Mouse (Mus musculus): ENCODE data around the gene Slc25a21. TPM values are rescaled to one million over a fixed set of nuclear protein-coding genes. Genes with fewer than 3 reads are reported as not detected.

Slc25a21 gene
- polyA plus RNA-seq, 1 experiment from 2014 or later = 40.5 TPM

DNA sequence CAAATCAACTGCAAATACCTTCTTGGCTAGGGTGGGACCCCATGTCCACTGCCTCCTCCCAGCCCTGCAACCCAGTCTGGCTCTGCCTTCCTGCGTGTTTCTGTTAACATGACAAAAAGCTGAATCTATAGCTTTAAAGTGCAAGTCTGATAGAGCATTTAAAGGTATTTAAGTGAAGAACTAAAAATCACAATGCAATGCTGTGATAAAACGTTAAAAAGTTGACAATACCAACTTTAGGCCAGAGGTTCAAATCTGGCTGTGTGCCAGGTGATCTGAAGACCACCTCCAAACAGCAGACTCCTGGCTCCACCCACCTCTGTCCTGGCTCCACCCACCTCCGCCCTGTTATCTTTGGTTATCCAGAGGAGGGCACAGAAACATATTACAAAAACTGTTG lies 98.2 kb downstream of the Slc25a21 start:
- no peaks in the 10 kb centered on the region for H3K9me3 ChIP-seq (ENCODE audit: control insufficient read depth, low read length)
- peaks cover 9% of the 10 kb centered on the region for H3K4me1 ChIP-seq (replicated peaks; ENCODE audit: control insufficient read depth, insufficient read depth, low read length)
- no peak overlapping the region for H3K9ac ChIP-seq (ENCODE audit: low read depth, low read length)
- no peak overlapping the region for H3K4me3 ChIP-seq (ENCODE audit: low read depth, low read length)
- H3K27ac ChIP-seq (ENCODE audit: low read depth, low read length) = no peak overlapping the region
- WGBS = 61% methylated on average over 3 of the region's 3 CpGs
- no peaks in the 10 kb centered on the region for H3K36me3 ChIP-seq (ENCODE audit: control insufficient read depth, insufficient read depth, low read length)
- no peak for DNase-seq (ENCODE audit: low spot score)
- no peak overlapping the region for H3K4me2 ChIP-seq
- no peaks in the 10 kb centered on the region for H3K27me3 ChIP-seq (replicated peaks; ENCODE audit: control insufficient read depth, insufficient read depth, low read length)
- no peak for ATAC-seq (replicated peaks; ENCODE audit: low FRiP score)

DNA sequence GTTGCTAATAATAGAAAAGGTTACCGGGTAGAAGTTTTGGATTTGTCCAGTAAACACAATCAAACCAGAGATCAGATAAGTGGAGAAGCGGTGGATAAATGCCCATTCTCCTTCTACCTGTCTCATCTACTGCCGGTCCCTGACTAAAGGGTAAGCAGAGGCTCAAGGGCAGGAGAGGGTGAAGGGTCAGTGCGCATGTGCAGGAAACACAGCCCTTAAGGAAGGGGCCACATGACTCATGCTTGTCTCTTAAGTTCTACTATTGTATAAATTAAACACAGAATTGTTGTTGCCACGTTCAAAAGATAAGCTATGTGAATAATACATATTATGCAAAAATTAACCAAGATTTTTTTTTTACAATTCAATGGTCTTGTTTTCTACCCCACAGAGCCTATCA lies 98.9 kb downstream of the Slc25a21 start:
- 83% methylated on average over 5 of the region's 5 CpGs for WGBS
- no peak overlapping the region for H3K9ac ChIP-seq (ENCODE audit: low read depth, low read length)
- H3K9me3 ChIP-seq (ENCODE audit: control insufficient read depth, low read length) = no peaks in the 10 kb centered on the region
- ATAC-seq (replicated peaks; ENCODE audit: low FRiP score) (no peak), DNase-seq (ENCODE audit: low spot score) (no peak)
- no peak overlapping the region for H3K27ac ChIP-seq (ENCODE audit: low read depth, low read length)
- no peaks in the 10 kb centered on the region for H3K36me3 ChIP-seq (ENCODE audit: control insufficient read depth, insufficient read depth, low read length)
- peaks cover 9% of the 10 kb centered on the region for H3K4me1 ChIP-seq (replicated peaks; ENCODE audit: control insufficient read depth, insufficient read depth, low read length)
- no peak overlapping the region for H3K4me2 ChIP-seq
- no peaks in the 10 kb centered on the region for H3K27me3 ChIP-seq (replicated peaks; ENCODE audit: control insufficient read depth, insufficient read depth, low read length)
- no peak overlapping the region for H3K4me3 ChIP-seq (ENCODE audit: low read depth, low read length)

- Histone ChIP-seq H3K27ac (ENCODE audit: low read depth, low read length) (no peak overlapping the region), H3K4me2 (no peak overlapping the region), H3K9ac (ENCODE audit: low read depth, low read length) (no peak overlapping the region), H3K4me1 (replicated peaks; ENCODE audit: control insufficient read depth, insufficient read depth, low read length) (no peaks in the 10 kb centered on the region), H3K9me3 (ENCODE audit: control insufficient read depth, low read length) (no peaks in the 10 kb centered on the region), H3K4me3 (ENCODE audit: low read depth, low read length) (no peak overlapping the region), H3K36me3 (ENCODE audit: control insufficient read depth, insufficient read depth, low read length) (no peaks in the 10 kb centered on the region), H3K27me3 (replicated peaks; ENCODE audit: control insufficient read depth, insufficient read depth, low read length) (no peaks in the 10 kb centered on the region)
- ATAC-seq (replicated peaks; ENCODE audit: low FRiP score) = no peak
- 68% methylated on average over 5 of the region's 5 CpGs for WGBS
- no peak for DNase-seq (ENCODE audit: low spot score)
These were observed 104.2 kb downstream of the Slc25a21 start for GRCm38 (mm10) chr12:57093107-57093506.

GRCm38 (mm10) chr12:57084519-57084918 lies 112.8 kb downstream of the Slc25a21 start:
- H3K9me3 ChIP-seq (ENCODE audit: control insufficient read depth, low read length) = no peaks in the 10 kb centered on the region

DNA sequence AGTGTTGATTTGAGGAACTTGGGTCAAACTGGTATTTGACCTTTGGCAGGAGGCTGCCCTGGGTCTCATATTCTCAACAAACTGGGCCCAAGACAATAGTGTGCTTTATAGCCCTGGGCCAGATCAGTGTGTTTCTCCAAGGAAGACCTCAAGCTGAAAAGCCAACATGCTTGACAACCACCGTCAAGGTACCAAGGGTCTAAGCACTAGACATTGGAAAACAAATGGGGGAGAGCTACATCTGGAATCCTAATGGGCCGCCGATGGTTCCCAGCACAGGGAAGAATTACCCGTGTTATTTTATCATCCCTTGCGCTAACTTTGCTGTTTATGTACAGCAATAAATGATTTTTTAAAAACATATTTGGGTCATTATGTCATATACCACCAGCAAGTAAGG lies 113.7 kb downstream of the Slc25a21 start:
- Histone ChIP-seq H3K27me3 (replicated peaks; ENCODE audit: control insufficient read depth, insufficient read depth, low read length) (no peaks in the 10 kb centered on the region), H3K27ac (ENCODE audit: low read depth, low read length) (no peak overlapping the region), H3K9ac (ENCODE audit: low read depth, low read length) (no peak overlapping the region), H3K9me3 (ENCODE audit: control insufficient read depth, low read length) (no peaks in the 10 kb centered on the region), H3K4me3 (ENCODE audit: low read depth, low read length) (no peak overlapping the region), H3K4me1 (replicated peaks; ENCODE audit: control insufficient read depth, insufficient read depth, low read length) (no peaks in the 10 kb centered on the region), H3K36me3 (ENCODE audit: control insufficient read depth, insufficient read depth, low read length) (no peaks in the 10 kb centered on the region), H3K4me2 (no peak overlapping the region)
- ATAC-seq (replicated peaks; ENCODE audit: low FRiP score) = no peak
- DNase-seq (ENCODE audit: low spot score) = no peak
- 85% methylated on average over 5 of the region's 5 CpGs for WGBS

More at GRCm38 (mm10) chr12:57084519-57084918, 112.8 kb downstream of the Slc25a21 start:
- Histone ChIP-seq H3K4me3 (ENCODE audit: low read depth, low read length) (no peak overlapping the region), H3K9ac (ENCODE audit: low read depth, low read length) (no peak overlapping the region), H3K4me1 (replicated peaks; ENCODE audit: control insufficient read depth, insufficient read depth, low read length) (no peaks in the 10 kb centered on the region), H3K27ac (ENCODE audit: low read depth, low read length) (no peak overlapping the region), H3K27me3 (replicated peaks; ENCODE audit: control insufficient read depth, insufficient read depth, low read length) (no peaks in the 10 kb centered on the region), H3K36me3 (ENCODE audit: control insufficient read depth, insufficient read depth, low read length) (no peaks in the 10 kb centered on the region), H3K4me2 (no peak overlapping the region)
- DNase-seq (ENCODE audit: low spot score) = no peak
- no peak for ATAC-seq (replicated peaks; ENCODE audit: low FRiP score)
- WGBS = 72% methylated on average over 3 of the region's 3 CpGs

GRCm38 (mm10) chr12:57076606-57077005 lies 120.7 kb downstream of the Slc25a21 start:
- H3K9ac ChIP-seq (ENCODE audit: low read depth, low read length) = no peak overlapping the region
- no peak overlapping the region for H3K4me3 ChIP-seq (ENCODE audit: low read depth, low read length)
- no peak for DNase-seq (ENCODE audit: low spot score)
- ATAC-seq (replicated peaks; ENCODE audit: low FRiP score) = no peak
- no peak overlapping the region for H3K27ac ChIP-seq (ENCODE audit: low read depth, low read length)
- no peaks in the 10 kb centered on the region for H3K36me3 ChIP-seq (ENCODE audit: control insufficient read depth, insufficient read depth, low read length)
- H3K4me1 ChIP-seq (replicated peaks; ENCODE audit: control insufficient read depth, insufficient read depth, low read length) = no peaks in the 10 kb centered on the region
- WGBS = 77% methylated on average over 4 of the region's 4 CpGs
- no peak overlapping the region for H3K4me2 ChIP-seq
- H3K27me3 ChIP-seq (replicated peaks; ENCODE audit: control insufficient read depth, insufficient read depth, low read length) = no peaks in the 10 kb centered on the region
- no peaks in the 10 kb centered on the region for H3K9me3 ChIP-seq (ENCODE audit: control insufficient read depth, low read length)

- no peak overlapping the region for H3K4me2 ChIP-seq
- ATAC-seq (replicated peaks; ENCODE audit: low FRiP score) (no peak), DNase-seq (ENCODE audit: low spot score) (no peak)
- H3K27me3 ChIP-seq (replicated peaks; ENCODE audit: control insufficient read depth, insufficient read depth, low read length) = no peaks in the 10 kb centered on the region
- 88% methylated on average over 2 of the region's 2 CpGs for WGBS
- no peaks in the 10 kb centered on the region for H3K4me1 ChIP-seq (replicated peaks; ENCODE audit: control insufficient read depth, insufficient read depth, low read length)
- no peak overlapping the region for H3K4me3 ChIP-seq (ENCODE audit: low read depth, low read length)
- H3K36me3 ChIP-seq (ENCODE audit: control insufficient read depth, insufficient read depth, low read length) = no peaks in the 10 kb centered on the region
- no peaks in the 10 kb centered on the region for H3K9me3 ChIP-seq (ENCODE audit: control insufficient read depth, low read length)
- no peak overlapping the region for H3K9ac ChIP-seq (ENCODE audit: low read depth, low read length)
- no peak overlapping the region for H3K27ac ChIP-seq (ENCODE audit: low read depth, low read length)
These were observed 124.7 kb downstream of the Slc25a21 start for GRCm38 (mm10) chr12:57072616-57073015.

DNA sequence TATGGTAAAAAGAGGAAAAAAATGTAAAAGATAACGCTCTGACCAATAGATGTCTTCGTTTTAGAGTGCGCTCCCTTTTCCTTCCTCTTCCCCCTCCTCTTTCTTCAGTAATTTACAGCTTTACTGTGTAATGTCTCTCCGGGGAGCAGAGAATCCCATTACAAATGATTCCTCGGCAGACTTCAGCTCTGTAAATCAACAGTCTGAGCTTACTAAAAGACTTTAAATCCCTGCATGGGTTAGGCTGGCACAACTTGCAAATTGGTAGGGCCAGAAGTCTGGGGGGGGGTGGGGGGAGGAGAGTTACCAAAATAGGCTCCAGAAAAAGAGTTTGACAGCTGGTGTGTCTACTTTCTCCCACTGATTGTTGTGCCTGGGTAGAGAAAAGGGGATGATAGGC lies 128.7 kb downstream of the Slc25a21 start:
- H3K27me3 ChIP-seq (replicated peaks; ENCODE audit: control insufficient read depth, insufficient read depth, low read length) = no peaks in the 10 kb centered on the region
- ATAC-seq (replicated peaks; ENCODE audit: low FRiP score) (no peak), DNase-seq (ENCODE audit: low spot score) (no peak)
- H3K9ac ChIP-seq (ENCODE audit: low read depth, low read length) = no peak overlapping the region
- H3K4me1 ChIP-seq (replicated peaks; ENCODE audit: control insufficient read depth, insufficient read depth, low read length) = no peaks in the 10 kb centered on the region
- WGBS = 60% methylated on average over 5 of the region's 5 CpGs
- H3K9me3 ChIP-seq (ENCODE audit: control insufficient read depth, low read length) = no peaks in the 10 kb centered on the region
- no peak overlapping the region for H3K27ac ChIP-seq (ENCODE audit: low read depth, low read length)
- no peak overlapping the region for H3K4me3 ChIP-seq (ENCODE audit: low read depth, low read length)
- H3K4me2 ChIP-seq = no peak overlapping the region
- H3K36me3 ChIP-seq (ENCODE audit: control insufficient read depth, insufficient read depth, low read length) = no peaks in the 10 kb centered on the region

DNA sequence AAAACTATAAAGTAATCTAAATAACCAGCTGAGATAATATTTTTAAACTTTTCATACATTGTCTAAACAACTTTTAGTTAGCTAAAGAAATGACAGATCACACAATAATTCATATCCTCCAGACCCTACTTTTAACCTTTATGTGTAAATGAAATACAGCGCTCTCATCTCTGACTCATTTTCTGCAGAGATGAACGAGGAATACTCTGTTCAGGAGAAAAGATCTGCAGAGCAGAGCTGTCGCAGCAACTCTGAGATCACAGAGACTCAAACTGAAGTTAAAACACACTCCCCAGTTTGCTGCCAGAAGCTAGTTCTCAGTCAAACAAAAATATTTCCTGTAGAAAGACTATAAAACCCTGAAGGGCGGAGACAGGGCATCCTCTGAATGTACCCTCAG lies 177.5 kb downstream of the Slc25a21 start:
- H3K4me3 ChIP-seq (ENCODE audit: low read depth, low read length) = no peak overlapping the region
- H3K4me2 ChIP-seq = no peak overlapping the region
- no peak for ATAC-seq (replicated peaks; ENCODE audit: low FRiP score)
- H3K4me1 ChIP-seq (replicated peaks; ENCODE audit: control insufficient read depth, insufficient read depth, low read length) = no peaks in the 10 kb centered on the region
- no peaks in the 10 kb centered on the region for H3K36me3 ChIP-seq (ENCODE audit: control insufficient read depth, insufficient read depth, low read length)
- no peak overlapping the region for H3K27ac ChIP-seq (ENCODE audit: low read depth, low read length)
- no peak for DNase-seq (ENCODE audit: low spot score)
- WGBS = 84% methylated on average over 4 of the region's 4 CpGs
- H3K27me3 ChIP-seq (replicated peaks; ENCODE audit: control insufficient read depth, insufficient read depth, low read length) = no peaks in the 10 kb centered on the region
- no peak overlapping the region for H3K9ac ChIP-seq (ENCODE audit: low read depth, low read length)
- H3K9me3 ChIP-seq (ENCODE audit: control insufficient read depth, low read length) = no peaks in the 10 kb centered on the region

Data from liver, embryonic 11.5 days (tissue).